Mouse (Mus musculus): Measurements from ENCODE around the gene Aak1. TPM values are rescaled to one million over a fixed set of nuclear protein-coding genes. Genes with fewer than 3 reads are reported as not detected.

Gene Aak1
- polyA plus RNA-seq, 1 experiment from 2014 or later: 13.8 TPM

DNA sequence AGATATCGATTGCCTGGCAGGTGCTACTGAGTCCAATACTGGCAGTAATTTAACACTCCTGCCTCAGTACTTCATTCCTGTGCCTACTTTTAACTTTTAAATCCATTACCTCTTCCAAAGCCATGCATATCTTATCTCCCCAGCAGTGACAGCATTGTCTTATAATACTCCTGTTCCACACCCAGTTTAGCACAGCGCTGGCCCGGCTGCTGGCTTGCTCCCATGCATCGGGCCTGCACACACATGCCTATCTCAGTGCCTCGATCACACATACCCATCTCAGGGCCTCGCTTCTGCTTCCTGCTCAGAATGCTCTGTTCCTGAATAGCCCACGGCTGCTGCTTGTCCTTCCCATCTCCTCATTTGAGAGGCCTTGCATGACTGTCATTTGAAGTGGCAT is 90.5 kb downstream of the Aak1 start:
- H3K4me1 ChIP-seq: no peaks in the 10 kb centered on the region
- WGBS: 73% methylated on average over 7 of the region's 7 CpGs
- ATAC-seq (ENCODE audit: insufficient read depth, low FRiP score, low read depth): no peak; the same call in 1 of the 2 replicates

DNA sequence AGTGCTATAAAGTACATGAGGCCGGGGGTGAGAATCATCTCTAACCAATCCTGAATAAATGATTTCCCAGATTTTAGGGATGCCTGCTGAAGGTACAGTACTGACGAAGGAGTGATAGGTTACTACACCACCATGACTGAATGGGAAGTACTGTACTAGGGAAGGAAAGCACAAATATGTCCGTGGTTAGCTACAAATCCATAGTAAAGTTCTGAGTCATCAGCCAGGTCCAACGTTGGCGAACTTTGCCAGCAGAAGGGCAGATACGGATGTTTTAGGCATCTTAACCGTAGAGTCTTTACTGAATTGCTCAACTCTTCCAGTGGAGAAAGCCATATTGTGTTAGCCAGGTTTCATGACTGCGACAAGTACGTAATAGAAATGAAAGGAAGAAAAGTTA is 91.6 kb downstream of the Aak1 start:
- ATAC-seq (ENCODE audit: insufficient read depth, low FRiP score, low read depth): no peak
- no peak overlapping the region for H3K27ac ChIP-seq
- no peaks in the 10 kb centered on the region for H3K27me3 ChIP-seq (replicated peaks)
- H3K9ac ChIP-seq: no peak overlapping the region
- H3K4me1 ChIP-seq: no peaks in the 10 kb centered on the region
- 0 out of 2 replicates have a peak, but pooled peaks cover 2% of the 10 kb centered on the region for H3K9me3 ChIP-seq
- H3K4me2 ChIP-seq: no peak overlapping the region
- H3K36me3 ChIP-seq: peaks cover 12% of the 10 kb centered on the region
- H3K4me3 ChIP-seq (replicated peaks): no peak overlapping the region
- WGBS: 95% methylated on average over 9 of the region's 9 CpGs

More for the DNA sequence above, 90.5 kb downstream of the Aak1 start:
- Histone ChIP-seq H3K9me3 (0 out of 2 replicates have a peak, but pooled peaks cover 2% of the 10 kb centered on the region), H3K27me3 (replicated peaks) (no peaks in the 10 kb centered on the region), H3K9ac (no peak overlapping the region), H3K4me3 (replicated peaks) (no peak overlapping the region), H3K27ac (no peak overlapping the region), H3K36me3 (peaks cover 19% of the 10 kb centered on the region), H3K4me2 (no peak overlapping the region)

DNA sequence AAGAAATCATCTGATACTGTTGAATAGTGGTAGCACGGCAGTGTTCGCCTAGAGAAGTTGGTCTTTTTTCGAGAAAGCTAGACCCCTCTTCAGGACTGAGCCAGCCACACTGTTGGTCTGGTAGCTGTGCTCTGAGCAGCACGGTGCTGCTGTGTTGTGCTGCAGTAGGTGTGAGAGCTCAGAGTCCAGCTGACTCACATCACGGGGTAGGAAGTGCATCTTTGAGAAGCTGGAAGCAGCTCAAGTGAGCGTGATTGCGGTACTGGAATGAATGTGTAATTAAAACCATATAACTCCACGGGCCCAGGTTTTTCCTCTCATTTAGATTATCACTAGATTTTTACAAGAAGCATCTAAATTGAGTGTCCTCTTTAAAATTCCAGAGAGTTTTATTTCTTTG is 97.8 kb downstream of the Aak1 start:
- WGBS: 77% methylated on average over 8 of the region's 8 CpGs
- Histone ChIP-seq H3K9me3 (no peaks in the 10 kb centered on the region), H3K27ac (no peak overlapping the region), H3K4me3 (replicated peaks) (no peak overlapping the region), H3K27me3 (replicated peaks) (no peaks in the 10 kb centered on the region), H3K36me3 (peaks cover 16% of the 10 kb centered on the region), H3K9ac (no peak overlapping the region), H3K4me1 (no peaks in the 10 kb centered on the region), H3K4me2 (no peak overlapping the region)
- no peak for ATAC-seq (ENCODE audit: insufficient read depth, low FRiP score, low read depth)

DNA sequence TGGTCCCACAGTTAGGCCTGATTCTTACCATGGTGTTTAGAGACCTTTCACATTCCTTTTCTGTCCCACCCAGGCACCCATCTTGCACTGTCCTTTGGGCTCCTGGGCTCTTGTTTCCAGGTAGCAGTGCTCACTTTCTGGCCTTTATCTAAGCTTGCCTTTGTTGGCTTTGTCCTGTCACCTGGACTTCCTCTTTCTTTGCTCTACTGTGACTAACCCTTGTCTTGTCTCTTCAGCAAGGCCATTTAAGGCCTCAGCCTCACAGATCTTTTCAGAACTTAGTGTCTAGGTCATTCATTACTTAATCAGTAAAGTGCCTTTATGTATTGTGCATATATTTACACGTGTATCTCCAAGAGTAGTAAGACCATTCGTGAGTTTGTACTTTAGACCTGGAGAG is 99.4 kb downstream of the Aak1 start:
- no peaks in the 10 kb centered on the region for H3K9me3 ChIP-seq
- WGBS: 74% methylated on average over 2 of the region's 2 CpGs
- H3K27me3 ChIP-seq (replicated peaks): no peaks in the 10 kb centered on the region
- H3K4me3 ChIP-seq (replicated peaks): no peak overlapping the region
- H3K27ac ChIP-seq: no peak overlapping the region
- H3K4me2 ChIP-seq: no peak overlapping the region
- no peaks in the 10 kb centered on the region for H3K4me1 ChIP-seq
- peaks cover 16% of the 10 kb centered on the region for H3K36me3 ChIP-seq
- no peak for ATAC-seq (ENCODE audit: insufficient read depth, low FRiP score, low read depth)
- no peak overlapping the region for H3K9ac ChIP-seq

DNA sequence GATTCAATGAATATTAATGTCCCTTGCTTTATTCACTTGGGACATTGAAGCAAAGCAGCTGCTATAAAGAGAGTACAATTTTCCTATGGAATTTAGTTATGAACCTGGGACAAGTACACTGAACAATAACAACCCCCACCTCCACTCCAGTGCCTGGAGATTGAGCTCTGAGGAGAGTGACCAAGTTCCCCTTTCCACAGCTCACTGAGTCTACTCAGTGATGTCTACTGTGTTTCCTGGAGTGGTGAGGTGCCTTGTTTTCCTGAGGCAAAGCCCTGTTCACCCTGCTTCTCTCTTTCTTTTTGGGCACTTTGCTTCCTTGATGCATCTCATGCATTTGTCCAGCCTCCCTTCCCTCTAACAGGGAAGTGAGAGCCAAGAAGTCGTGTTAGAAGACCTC is 100.8 kb downstream of the Aak1 start:
- ATAC-seq (ENCODE audit: insufficient read depth, low FRiP score, low read depth): no peak

DNA sequence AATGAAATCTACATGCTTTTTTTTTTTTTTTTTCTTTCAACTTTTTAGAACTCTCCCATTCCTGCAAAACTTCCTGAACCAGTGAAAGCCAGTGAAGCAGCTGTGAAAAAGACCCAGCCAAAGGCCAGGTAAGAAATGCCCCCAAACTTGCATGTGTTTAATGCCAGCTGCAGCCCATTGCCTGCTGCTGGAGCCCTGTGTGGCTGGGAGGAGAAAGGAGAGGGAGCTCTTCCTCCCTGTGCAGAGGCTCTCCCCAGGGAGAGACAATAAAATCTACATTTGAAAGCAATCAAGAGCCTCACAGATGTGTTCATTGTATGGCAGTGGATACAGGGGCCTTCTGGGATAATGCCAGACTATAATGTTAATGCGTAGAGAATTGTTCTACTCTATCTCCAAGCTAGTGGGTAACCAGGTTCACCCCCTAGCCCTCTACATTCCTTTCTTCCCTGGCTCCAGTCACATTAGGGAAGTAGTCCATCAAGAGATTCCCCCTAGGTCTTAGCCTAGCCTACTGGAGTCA is 101.5 kb downstream of the Aak1 start:
- no peak for ATAC-seq (ENCODE audit: insufficient read depth, low FRiP score, low read depth)
- no peak overlapping the region for H3K9ac ChIP-seq
- H3K4me3 ChIP-seq (replicated peaks): no peak overlapping the region
- 94% methylated on average over 1 of the region's 1 CpGs for WGBS
- H3K27me3 ChIP-seq (replicated peaks): no peaks in the 10 kb centered on the region
- H3K9me3 ChIP-seq: no peaks in the 10 kb centered on the region
- H3K4me1 ChIP-seq: no peaks in the 10 kb centered on the region
- no peak overlapping the region for H3K4me2 ChIP-seq
- no peak overlapping the region for H3K27ac ChIP-seq
- H3K36me3 ChIP-seq: peaks cover 21% of the 10 kb centered on the region

More for the DNA sequence above, 100.8 kb downstream of the Aak1 start:
- Histone ChIP-seq H3K4me3 (replicated peaks) (no peak overlapping the region), H3K9ac (no peak overlapping the region), H3K4me2 (no peak overlapping the region), H3K36me3 (peaks cover 20% of the 10 kb centered on the region), H3K4me1 (no peaks in the 10 kb centered on the region), H3K27me3 (replicated peaks) (no peaks in the 10 kb centered on the region), H3K27ac (no peak overlapping the region), H3K9me3 (no peaks in the 10 kb centered on the region)
- 61% methylated on average over 1 of the region's 1 CpGs for WGBS

DNA sequence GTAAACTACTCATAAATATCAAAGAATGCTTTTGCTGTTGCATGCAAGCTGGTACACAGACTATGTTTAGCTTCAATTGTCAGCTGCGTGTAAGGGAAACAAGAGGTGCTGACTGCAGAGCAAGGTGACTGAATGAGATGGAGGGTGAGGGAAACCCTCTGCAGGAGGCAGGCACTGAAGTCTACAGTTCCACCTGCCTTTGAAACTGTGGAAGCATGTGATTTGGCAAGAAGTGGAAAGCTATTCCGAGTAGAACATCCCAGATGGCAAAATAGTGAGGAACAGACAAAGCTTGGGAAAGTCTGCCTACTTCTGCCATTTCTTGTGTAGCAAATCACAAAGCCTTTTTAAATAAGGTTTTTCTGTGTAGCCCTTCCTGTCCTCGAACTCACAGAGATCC is 106.4 kb downstream of the Aak1 start:
- H3K36me3 ChIP-seq: peaks cover 28% of the 10 kb centered on the region
- H3K27ac ChIP-seq: no peak overlapping the region
- H3K4me3 ChIP-seq (replicated peaks): no peak overlapping the region

DNA sequence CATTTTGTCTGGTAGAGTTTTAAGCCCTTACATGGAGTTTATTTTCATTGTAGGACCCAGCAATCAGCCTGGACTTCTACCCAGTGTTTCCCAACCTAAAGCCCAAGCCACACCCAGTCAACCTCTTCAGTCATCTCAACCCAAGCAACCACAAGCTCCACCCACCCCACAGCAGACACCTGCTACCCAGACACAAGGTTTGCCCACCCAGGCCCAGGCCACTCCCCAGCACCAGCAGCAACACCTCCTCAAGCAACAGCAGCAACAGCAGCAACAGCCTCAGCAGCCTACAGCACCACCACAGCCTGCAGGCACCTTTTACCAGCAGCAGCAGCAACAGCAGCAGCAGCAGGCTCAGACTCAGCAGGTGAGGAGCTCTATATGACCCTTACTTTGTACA is 106.9 kb downstream of the Aak1 start:
- H3K4me1 ChIP-seq: no peaks in the 10 kb centered on the region
- H3K9me3 ChIP-seq: no peaks in the 10 kb centered on the region
- no peak overlapping the region for H3K4me3 ChIP-seq (replicated peaks)
- no peak overlapping the region for H3K9ac ChIP-seq
- no peak overlapping the region for H3K4me2 ChIP-seq
- H3K27me3 ChIP-seq (replicated peaks): no peaks in the 10 kb centered on the region
- peaks cover 33% of the 10 kb centered on the region for H3K36me3 ChIP-seq
- no peak for ATAC-seq (ENCODE audit: insufficient read depth, low FRiP score, low read depth)
- H3K27ac ChIP-seq: no peak overlapping the region

More for the DNA sequence above, 106.4 kb downstream of the Aak1 start:
- Histone ChIP-seq H3K9me3 (no peaks in the 10 kb centered on the region), H3K4me1 (no peaks in the 10 kb centered on the region), H3K9ac (no peak overlapping the region), H3K27me3 (replicated peaks) (no peaks in the 10 kb centered on the region), H3K4me2 (no peak overlapping the region)
- no peak for ATAC-seq (ENCODE audit: insufficient read depth, low FRiP score, low read depth)
- WGBS: 91% methylated on average over 3 of the region's 3 CpGs

DNA sequence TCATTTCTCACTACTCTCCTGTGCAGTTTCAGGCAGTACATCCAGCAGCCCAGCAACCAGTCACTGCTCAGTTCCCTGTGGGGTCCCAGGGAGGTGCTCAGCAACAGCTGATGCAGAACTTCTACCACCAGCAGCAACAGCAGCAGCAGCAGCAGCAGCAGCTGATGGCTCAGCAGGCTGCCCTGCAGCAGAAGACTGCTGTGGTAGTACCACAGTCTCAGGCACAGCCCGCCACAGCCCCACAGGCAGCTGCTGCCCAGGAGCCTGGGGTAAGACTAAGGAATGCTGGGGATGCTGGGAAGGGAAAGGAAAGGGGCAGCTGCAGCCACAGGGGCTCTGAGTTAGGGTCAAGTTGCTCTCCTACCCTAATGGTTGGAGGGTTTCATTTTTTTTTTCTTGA is 109.7 kb downstream of the Aak1 start:
- Histone ChIP-seq H3K27me3 (replicated peaks) (no peaks in the 10 kb centered on the region), H3K4me2 (no peak overlapping the region), H3K9ac (no peak overlapping the region), H3K27ac (no peak overlapping the region), H3K4me1 (no peaks in the 10 kb centered on the region), H3K4me3 (replicated peaks) (no peak overlapping the region), H3K9me3 (no peaks in the 10 kb centered on the region), H3K36me3 (peaks cover 39% of the 10 kb centered on the region)
- no peak for ATAC-seq (ENCODE audit: insufficient read depth, low FRiP score, low read depth)
- 88% methylated on average over 1 of the region's 1 CpGs for WGBS

DNA sequence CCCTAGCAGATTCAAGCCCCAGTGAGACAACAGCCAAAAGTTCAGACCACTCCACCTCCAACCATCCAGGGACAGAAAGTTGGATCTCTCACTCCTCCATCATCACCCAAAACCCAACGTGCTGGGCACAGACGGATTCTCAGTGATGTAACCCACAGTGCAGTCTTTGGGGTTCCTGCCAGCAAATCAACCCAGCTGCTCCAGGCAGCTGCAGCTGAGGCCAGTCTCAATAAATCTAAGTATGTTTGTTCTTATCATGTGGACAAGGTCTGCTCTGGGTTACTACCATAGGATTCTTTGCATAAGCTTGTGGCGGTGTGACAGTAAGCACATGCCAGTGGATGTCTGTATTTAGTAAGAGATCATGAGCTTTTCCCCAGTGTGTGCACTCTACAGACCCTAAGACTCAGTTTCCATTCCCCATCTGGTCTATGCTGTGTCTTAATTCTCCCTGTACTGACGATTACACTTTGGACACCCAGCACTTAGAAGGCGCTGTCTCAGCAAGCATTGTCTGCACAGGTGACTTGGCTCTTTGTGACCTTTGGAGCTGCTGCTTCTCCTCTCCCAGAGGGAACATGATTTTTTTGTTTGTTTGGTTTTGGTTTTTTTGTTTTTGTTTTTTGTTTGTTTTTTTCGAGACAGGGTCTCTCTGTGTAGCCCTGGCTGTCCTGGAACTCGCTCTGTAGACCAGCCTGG is 114.8 kb downstream of the Aak1 start:
- Histone ChIP-seq H3K9me3 (no peaks in the 10 kb centered on the region), H3K9ac (no peak overlapping the region), H3K27ac (no peak overlapping the region), H3K4me2 (no peak overlapping the region), H3K4me1 (no peaks in the 10 kb centered on the region), H3K36me3 (peaks cover 37% of the 10 kb centered on the region), H3K4me3 (replicated peaks) (no peak overlapping the region), H3K27me3 (replicated peaks) (no peaks in the 10 kb centered on the region)
- 85% methylated on average over 7 of the region's 7 CpGs for WGBS
- ATAC-seq (ENCODE audit: insufficient read depth, low FRiP score, low read depth): no peak

DNA sequence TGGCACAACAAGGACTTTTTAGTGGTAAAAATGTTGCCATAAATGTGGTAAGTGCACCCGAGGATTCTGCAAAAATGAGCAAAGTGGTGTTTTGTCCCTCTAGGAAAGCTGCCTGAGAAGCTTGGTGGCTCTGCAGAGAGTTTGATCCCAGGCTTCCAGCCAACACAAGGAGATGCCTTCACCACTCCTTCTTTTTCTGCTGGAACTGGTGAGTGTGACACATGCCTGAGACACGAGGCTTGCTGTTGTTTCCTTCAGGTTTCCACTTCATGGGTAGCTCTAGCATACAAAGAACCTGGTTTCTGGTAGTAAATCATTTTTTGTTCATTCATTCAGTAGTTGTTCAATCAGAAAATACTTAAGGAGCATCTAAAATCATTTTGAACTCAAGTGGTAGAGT is 117.8 kb downstream of the Aak1 start:
- H3K36me3 ChIP-seq: peaks cover 27% of the 10 kb centered on the region

DNA sequence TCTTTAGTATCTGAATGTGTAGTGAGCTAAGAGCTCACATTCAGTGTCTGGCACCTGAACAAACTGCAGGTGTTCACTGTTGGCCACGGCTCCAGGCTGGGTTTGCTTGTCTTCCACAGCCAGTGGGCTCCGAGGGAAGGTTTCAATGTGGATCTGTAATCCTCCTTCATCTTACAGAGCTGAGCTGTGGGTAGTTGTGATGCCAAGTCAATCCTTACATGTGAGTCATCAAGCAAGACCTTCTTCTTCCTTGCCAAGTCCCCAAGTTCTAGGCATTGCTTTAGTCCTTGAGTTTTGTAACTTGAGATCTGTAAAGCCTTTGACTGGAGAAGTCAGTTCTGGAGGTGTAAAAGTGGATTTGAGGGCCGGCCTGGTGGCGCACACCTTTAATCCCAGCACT is 124.6 kb downstream of the Aak1 start:
- Histone ChIP-seq H3K9ac (no peak overlapping the region), H3K36me3 (peaks cover 26% of the 10 kb centered on the region), H3K9me3 (no peaks in the 10 kb centered on the region), H3K4me2 (no peak overlapping the region), H3K27me3 (replicated peaks) (no peaks in the 10 kb centered on the region), H3K4me3 (replicated peaks) (no peak overlapping the region), H3K27ac (no peak overlapping the region), H3K4me1 (no peaks in the 10 kb centered on the region)
- no peak for ATAC-seq (ENCODE audit: insufficient read depth, low FRiP score, low read depth)
- WGBS: 96% methylated on average over 4 of the region's 4 CpGs

More for the DNA sequence above, 117.8 kb downstream of the Aak1 start:
- WGBS: 77% methylated on average over 2 of the region's 2 CpGs
- no peak overlapping the region for H3K27ac ChIP-seq
- H3K9ac ChIP-seq: no peak overlapping the region
- ATAC-seq (ENCODE audit: insufficient read depth, low FRiP score, low read depth): no peak
- H3K4me1 ChIP-seq: no peaks in the 10 kb centered on the region
- no peaks in the 10 kb centered on the region for H3K9me3 ChIP-seq
- H3K4me2 ChIP-seq: no peak overlapping the region
- no peak overlapping the region for H3K4me3 ChIP-seq (replicated peaks)
- H3K27me3 ChIP-seq (replicated peaks): no peaks in the 10 kb centered on the region
